In genomic region chr6:99954832-99955830, GRCm38 (mm10) we compare ENCODE assay signal across 9 mouse cellular contexts.
DNase-seq lines count a peak whose midpoint lies in the region.
"Had no signal": no experiment of that assay in that cellular context is flagged by ENCODE, and none has a peak within 500 bp of the region (broad histone marks: within the 10 kb centered on the region; RNA-seq: fewer than 3 reads in every experiment).

No protein-coding gene starts in this region.

- DNase-seq in cerebellum, postnatal 10 days: peak; percentile 77 to 89
- DNase-seq in cerebellum, postnatal 36 days: no peak
- peak; percentile 50 for DNase-seq in ES-CJ7 (ENCODE audit: low read depth, low spot score)
- DNase-seq in heart, postnatal 4 days: peak; percentile 42
- peak; percentile 21 for DNase-seq in lung, postnatal 36 days
- DNase-seq in testis, postnatal 14 days (ENCODE audit: low spot score): no peak
- DNase-seq in urinary bladder, adult 18-20 months (ENCODE audit: low spot score in 2 of 2): no peak
- no peak for DNase-seq in embryo, embryonic 10 days (ENCODE audit: low spot score)
- DNase-seq: B cell, adult 2 months had no signal

Comparison
In these comparisons a context has a peak if more than half of its experiments do, and no peak if none do; other contexts are left out.
1. DNase-seq: peak in cerebellum, postnatal 10 days (2 of 2), ES-CJ7 (single experiment), heart, postnatal 4 days (single experiment) and lung, postnatal 36 days (single experiment); none in cerebellum, postnatal 36 days (0 of 2), testis, postnatal 14 days (single experiment), urinary bladder, adult 18-20 months (0 of 2) and embryo, embryonic 10 days (single experiment).